27 mouse cellular contexts compared by ENCODE assay signal in the genomic region with DNA sequence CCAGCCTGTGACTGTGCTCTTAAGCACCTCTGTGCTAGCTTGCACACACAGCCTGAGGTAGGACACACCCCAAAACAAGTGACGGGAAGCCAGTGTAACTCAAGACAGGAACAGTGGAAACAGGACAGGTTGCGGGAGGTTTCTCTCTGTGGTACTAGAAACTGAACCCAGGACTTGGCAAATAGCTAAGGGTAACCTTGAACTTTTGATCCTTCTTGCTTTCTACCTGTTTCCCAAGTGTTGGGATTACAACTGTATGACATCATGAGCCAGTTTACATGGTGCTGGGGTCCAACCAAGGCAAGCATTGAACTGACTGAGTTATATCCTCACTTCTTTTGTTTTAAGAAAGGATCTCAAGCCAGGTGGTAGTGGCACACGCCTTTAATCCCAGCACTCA. TPM values are rescaled to one million over a fixed set of nuclear protein-coding genes. Genes with fewer than 3 reads are reported as not detected.
"Had no signal": no experiment of that assay in that cellular context is flagged by ENCODE, and none has a peak within 500 bp of the region (broad histone marks: within the 10 kb centered on the region; RNA-seq: fewer than 3 reads in every experiment).

No protein-coding gene starts in this region.

- H3K27me3 ChIP-seq: liver, embryonic 15.5 days; midbrain, embryonic 13.5 days; neural tube, embryonic 13.5 days; neural tube, embryonic 15.5 days had no signal

- H3K4me1 ChIP-seq: midbrain, embryonic 10.5 days; midbrain, embryonic 13.5 days; neural tube, embryonic 13.5 days; neural tube, embryonic 15.5 days had no signal

- DNase-seq: lung, adult 18-20 months; lung, embryonic 14.5 days; lung, postnatal 10 days; lung, postnatal 4 days; retina, postnatal 1 day; right cerebral cortex, adult 18-20 months; right cerebral cortex, postnatal 25 days; right cerebral cortex, postnatal 4 days; spleen, adult 18-20 months; thymus, adult 18-20 months; thymus, postnatal 14 days; thymus, postnatal 36 days had no signal

- ATAC-seq: midbrain, embryonic 13.5 days; midbrain, embryonic 16.5 days had no signal

- H3K4me2 ChIP-seq: liver, embryonic 15.5 days; lung, embryonic 14.5 days; midbrain, embryonic 13.5 days; neural tube, embryonic 13.5 days; neural tube, embryonic 15.5 days had no signal

- H3K9ac ChIP-seq: liver, embryonic 15.5 days; lung, embryonic 14.5 days; midbrain, embryonic 13.5 days; neural tube, embryonic 13.5 days; neural tube, embryonic 15.5 days had no signal

- H3K4me3 ChIP-seq: liver, embryonic 15.5 days; midbrain, embryonic 10.5 days; midbrain, embryonic 13.5 days; myocyte; neural tube, embryonic 13.5 days; neural tube, embryonic 15.5 days had no signal

- H3K9me3 ChIP-seq: liver, embryonic 15.5 days; midbrain, embryonic 10.5 days; midbrain, embryonic 13.5 days; neural tube, embryonic 13.5 days; neural tube, embryonic 15.5 days had no signal

- H3K27ac ChIP-seq: liver, embryonic 15.5 days; midbrain, embryonic 10.5 days; midbrain, embryonic 13.5 days; neural tube, embryonic 13.5 days; neural tube, embryonic 15.5 days had no signal

RNA-seq across cellular contexts. Expression of a gene that starts 11.0 kb away (rescaled TPM):
- total RNA-seq: megakaryocyte, adult 5-6 weeks; megakaryocyte-erythroid progenitor cell, adult 5-6 weeks had no signal
- polyA plus RNA-seq: lung, embryonic 14.5 days; lung, embryonic 16.5 days; midbrain, embryonic 10.5 days; myocyte; neural tube, embryonic 11.5 days; neural tube, embryonic 13.5 days; small intestine, adult 2 months; stomach, embryonic 14.5 days; stomach, embryonic 16.5 days; thymus, postnatal 0 days had no signal

RNA-seq across cellular contexts. Expression of a gene that starts 11.1 kb away (rescaled TPM):
- total RNA-seq: megakaryocyte, adult 5-6 weeks; megakaryocyte-erythroid progenitor cell, adult 5-6 weeks had no signal
- polyA plus RNA-seq: lung, embryonic 14.5 days; lung, embryonic 16.5 days; midbrain, embryonic 10.5 days; midbrain, embryonic 13.5 days; neural tube, embryonic 11.5 days; neural tube, embryonic 13.5 days; small intestine, adult 2 months; stomach, embryonic 14.5 days; stomach, embryonic 16.5 days had no signal

RNA-seq across cellular contexts. Expression of a gene that starts 39.2 kb away (rescaled TPM):
- total RNA-seq: megakaryocyte, adult 5-6 weeks had no signal
- polyA plus RNA-seq: small intestine, adult 2 months had no signal
